Mouse (Mus musculus): ENCODE results near the gene Ttc21a. TPM values are rescaled to one million over a fixed set of nuclear protein-coding genes. Genes with fewer than 3 reads are reported as not detected.

The Ttc21a gene
- total RNA-seq, 1 experiment = 0.40 TPM

DNA sequence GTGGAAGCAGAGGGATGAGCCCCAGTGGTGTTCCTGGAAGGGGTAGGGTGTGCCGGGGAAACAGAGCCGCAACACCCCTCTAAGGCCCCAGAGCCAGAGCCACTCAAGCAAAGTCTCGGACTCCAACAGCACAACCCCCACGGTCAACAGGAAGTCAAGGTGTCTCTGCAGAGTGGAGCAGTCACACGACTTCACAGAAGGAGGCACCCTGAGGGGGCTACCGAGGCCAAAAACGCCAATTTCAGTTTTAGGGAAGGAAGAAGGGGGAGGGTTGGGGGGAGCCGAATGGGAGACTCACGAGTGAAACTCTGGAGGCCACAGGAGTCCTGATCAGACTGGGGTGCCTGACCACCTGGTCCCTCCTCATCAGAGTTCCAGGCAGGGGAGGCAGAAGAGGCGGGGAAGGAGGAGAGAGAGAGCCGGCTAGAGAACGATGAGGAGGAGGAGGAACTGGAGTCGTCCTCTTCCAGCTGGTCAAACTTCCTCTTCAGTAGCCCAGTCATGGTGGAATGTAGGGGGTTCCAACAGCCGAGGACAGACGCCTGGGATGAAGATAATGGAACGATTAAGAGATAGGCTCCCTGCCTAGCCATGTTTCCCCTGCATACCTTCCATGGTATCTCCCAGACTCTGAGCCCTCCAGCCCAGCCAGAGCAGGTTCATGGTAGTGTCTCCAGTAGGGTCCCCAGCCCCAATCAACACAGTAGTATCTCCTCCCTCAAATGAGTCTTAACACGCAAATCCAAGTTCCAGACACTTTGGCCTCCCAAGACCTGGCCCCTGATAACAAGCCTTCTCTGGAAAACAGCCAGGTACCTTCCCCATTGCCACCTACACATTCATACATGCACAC lies 39.5 kb downstream of the Ttc21a start:
- no peak for TF ChIP-seq MAFK (IDR thresholded peaks at IDR 0.05; ENCODE audit: insufficient read depth, low read depth, low read length)
- TF ChIP-seq ZNF384 (IDR thresholded peaks at IDR 0.05; ENCODE audit: low read depth, low read length) = no peak
- TF ChIP-seq HCFC1 (IDR thresholded peaks at IDR 0.05; ENCODE audit: borderline replicate concordance, insufficient read depth, low read length) = no peak
- no peak for TF ChIP-seq CHD2 (IDR thresholded peaks at IDR 0.05; ENCODE audit: low read depth, low read length)
- TF ChIP-seq ZC3H11A (IDR thresholded peaks at IDR 0.05; ENCODE audit: borderline replicate concordance, low read depth, low read length) = no peak
- peak overlapping the region; percentile 70; the same call in 1 of the 2 replicates for H3K9ac ChIP-seq (ENCODE audit: insufficient read depth, low read depth, low read length, poor library complexity, severe bottlenecking)
- no peaks in the 10 kb centered on the region for H3K9me3 ChIP-seq (ENCODE audit: control insufficient read depth, insufficient read depth, low read depth, low read length)
- H3K36me3 ChIP-seq (ENCODE audit: control insufficient read depth, insufficient read depth, low read length, poor library complexity, severe bottlenecking) = peaks cover 34% of the 10 kb centered on the region
- peak overlapping the region; percentile 78 for H3K27ac ChIP-seq (ENCODE audit: insufficient read depth, low read depth, low read length, poor library complexity, severe bottlenecking)
- peak overlapping the region; percentile 37 to 50 for H3K4me3 ChIP-seq (ENCODE audit: insufficient read depth in 1 of 2, low read depth in 1 of 2, low read length in 2 of 2, poor library complexity in 1 of 2, severe bottlenecking in 1 of 2)
- peaks cover 6 to 42% of the 10 kb centered on the region in 2 experiments for H3K4me1 ChIP-seq (ENCODE audit: control insufficient read depth in 2 of 2, insufficient read depth in 2 of 2, low read length in 2 of 2, poor library complexity in 1 of 2)
- in situ Hi-C loops (cut with MboI; ENCODE audit: low sequenced_read_pairs in 2 of 2, unreplicated experiment in 2 of 2) = no loop called here
- no peak for DNase-seq (ENCODE audit: low read depth, low spot score)

- no peaks in the 10 kb centered on the region for H3K9me3 ChIP-seq (ENCODE audit: control insufficient read depth, insufficient read depth, low read depth, low read length)
- no peak overlapping the region; a peak in 1 of 4 replicates for H3K4me3 ChIP-seq (ENCODE audit: insufficient read depth in 1 of 2, low read depth in 1 of 2, low read length in 2 of 2, poor library complexity in 1 of 2, severe bottlenecking in 1 of 2)
- in situ Hi-C loops (cut with MboI; ENCODE audit: low sequenced_read_pairs in 2 of 2, unreplicated experiment in 2 of 2) = no loop called here
- H3K9ac ChIP-seq (ENCODE audit: insufficient read depth, low read depth, low read length, poor library complexity, severe bottlenecking) = peak overlapping the region; percentile 26; the same call in 1 of the 2 replicates
- TF ChIP-seq HCFC1 (IDR thresholded peaks at IDR 0.05; ENCODE audit: borderline replicate concordance, insufficient read depth, low read length) = no peak
- TF ChIP-seq CHD2 (IDR thresholded peaks at IDR 0.05; ENCODE audit: low read depth, low read length) = no peak
- no peak for TF ChIP-seq ZC3H11A (IDR thresholded peaks at IDR 0.05; ENCODE audit: borderline replicate concordance, low read depth, low read length)
- TF ChIP-seq MAFK (IDR thresholded peaks at IDR 0.05; ENCODE audit: insufficient read depth, low read depth, low read length) = no peak
- no peak for TF ChIP-seq ZNF384 (IDR thresholded peaks at IDR 0.05; ENCODE audit: low read depth, low read length)
- H3K4me1 ChIP-seq (ENCODE audit: control insufficient read depth in 2 of 2, insufficient read depth in 2 of 2, low read length in 2 of 2, poor library complexity in 1 of 2) = peaks cover 8 to 48% of the 10 kb centered on the region in 2 experiments
- peak overlapping the region; percentile 78; the same call in 1 of the 2 replicates for H3K27ac ChIP-seq (ENCODE audit: insufficient read depth, low read depth, low read length, poor library complexity, severe bottlenecking)
- peaks cover 27% of the 10 kb centered on the region for H3K36me3 ChIP-seq (ENCODE audit: control insufficient read depth, insufficient read depth, low read length, poor library complexity, severe bottlenecking)
- DNase-seq (ENCODE audit: low read depth, low spot score) = no peak
Measured at GRCm38 (mm10) chr9:119977557-119978060, 40.2 kb downstream of the Ttc21a start.

GRCm38 (mm10) chr9:119978151-119978810 lies 40.9 kb downstream of the Ttc21a start:
- peak overlapping the region; percentile 78; the same call in 1 of the 2 replicates for H3K27ac ChIP-seq (ENCODE audit: insufficient read depth, low read depth, low read length, poor library complexity, severe bottlenecking)
- H3K9me3 ChIP-seq (ENCODE audit: control insufficient read depth, insufficient read depth, low read depth, low read length) = no peaks in the 10 kb centered on the region
- TF ChIP-seq CHD2 (IDR thresholded peaks at IDR 0.05; ENCODE audit: low read depth, low read length) (no peak), MAFK (IDR thresholded peaks at IDR 0.05; ENCODE audit: insufficient read depth, low read depth, low read length) (no peak), HCFC1 (IDR thresholded peaks at IDR 0.05; ENCODE audit: borderline replicate concordance, insufficient read depth, low read length) (no peak), ZC3H11A (IDR thresholded peaks at IDR 0.05; ENCODE audit: borderline replicate concordance, low read depth, low read length) (no peak), ZNF384 (IDR thresholded peaks at IDR 0.05; ENCODE audit: low read depth, low read length) (no peak)
- DNase-seq (ENCODE audit: low read depth, low spot score) = no peak
- H3K4me1 ChIP-seq (ENCODE audit: control insufficient read depth in 2 of 2, insufficient read depth in 2 of 2, low read length in 2 of 2, poor library complexity in 1 of 2) = peaks cover 8 to 50% of the 10 kb centered on the region in 2 experiments
- H3K36me3 ChIP-seq (ENCODE audit: control insufficient read depth, insufficient read depth, low read length, poor library complexity, severe bottlenecking) = peaks cover 20% of the 10 kb centered on the region
- peak overlapping the region; percentile 28; the same call in 1 of the 2 replicates for H3K9ac ChIP-seq (ENCODE audit: insufficient read depth, low read depth, low read length, poor library complexity, severe bottlenecking)
- no peak overlapping the region for H3K4me3 ChIP-seq (ENCODE audit: insufficient read depth in 1 of 2, low read depth in 1 of 2, low read length in 2 of 2, poor library complexity in 1 of 2, severe bottlenecking in 1 of 2)
- in situ Hi-C loops (cut with MboI; ENCODE audit: low sequenced_read_pairs in 2 of 2, unreplicated experiment in 2 of 2) = no loop called here

- DNase-seq (ENCODE audit: low read depth, low spot score) = no peak
- Histone ChIP-seq H3K9me3 (ENCODE audit: control insufficient read depth, insufficient read depth, low read depth, low read length) (no peaks in the 10 kb centered on the region), H3K36me3 (ENCODE audit: control insufficient read depth, insufficient read depth, low read length, poor library complexity, severe bottlenecking) (peaks cover 15% of the 10 kb centered on the region), H3K4me3 (ENCODE audit: insufficient read depth in 1 of 2, low read depth in 1 of 2, low read length in 2 of 2, poor library complexity in 1 of 2, severe bottlenecking in 1 of 2) (no peak overlapping the region), H3K4me1 (ENCODE audit: control insufficient read depth in 2 of 2, insufficient read depth in 2 of 2, low read length in 2 of 2, poor library complexity in 1 of 2) (peaks cover 8 to 50% of the 10 kb centered on the region in 2 experiments), H3K9ac (ENCODE audit: insufficient read depth, low read depth, low read length, poor library complexity, severe bottlenecking) (no peak overlapping the region), H3K27ac (ENCODE audit: insufficient read depth, low read depth, low read length, poor library complexity, severe bottlenecking) (peak overlapping the region; percentile 24; the same call in 1 of the 2 replicates)
- TF ChIP-seq ZC3H11A (IDR thresholded peaks at IDR 0.05; ENCODE audit: borderline replicate concordance, low read depth, low read length) (no peak), HCFC1 (IDR thresholded peaks at IDR 0.05; ENCODE audit: borderline replicate concordance, insufficient read depth, low read length) (no peak), CHD2 (IDR thresholded peaks at IDR 0.05; ENCODE audit: low read depth, low read length) (no peak), MAFK (IDR thresholded peaks at IDR 0.05; ENCODE audit: insufficient read depth, low read depth, low read length) (no peak), ZNF384 (IDR thresholded peaks at IDR 0.05; ENCODE audit: low read depth, low read length) (no peak)
- in situ Hi-C loops (cut with MboI; ENCODE audit: low sequenced_read_pairs in 2 of 2, unreplicated experiment in 2 of 2) = no loop called here
Measured at GRCm38 (mm10) chr9:119978811-119979441, 41.5 kb downstream of the Ttc21a start.
